Mouse (Mus musculus): ENCODE results near the gene Abcb11.

Abcb11 gene

DNA sequence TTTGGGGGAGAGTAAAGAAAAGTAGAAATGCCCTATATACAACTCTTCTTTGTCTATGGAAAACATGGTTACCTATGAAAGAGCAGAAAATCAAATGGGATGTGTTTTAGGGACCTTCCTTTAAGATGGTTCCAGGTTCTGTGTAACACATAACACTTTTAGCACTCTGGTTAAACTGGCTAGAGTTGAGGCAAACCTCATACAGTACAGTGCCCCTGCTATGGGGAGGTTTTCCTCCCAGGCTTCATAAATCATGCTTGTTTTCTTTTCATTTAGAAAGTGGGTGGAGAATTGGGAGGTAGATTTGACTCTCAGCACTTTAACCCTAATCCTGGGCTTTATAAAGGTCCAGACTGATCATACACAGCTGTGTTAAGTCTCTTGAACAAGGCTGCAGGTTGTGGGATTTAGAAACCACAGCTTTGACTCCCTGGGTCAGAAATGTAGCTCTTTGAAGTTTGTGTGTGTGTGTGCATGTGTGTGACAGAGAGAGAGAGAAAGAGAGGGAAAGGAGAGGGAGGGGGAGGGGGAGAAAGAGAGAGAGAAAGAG is 78.3 kb downstream of the Abcb11 start:
- no peak for DNase-seq (ENCODE audit: low spot score)

DNA sequence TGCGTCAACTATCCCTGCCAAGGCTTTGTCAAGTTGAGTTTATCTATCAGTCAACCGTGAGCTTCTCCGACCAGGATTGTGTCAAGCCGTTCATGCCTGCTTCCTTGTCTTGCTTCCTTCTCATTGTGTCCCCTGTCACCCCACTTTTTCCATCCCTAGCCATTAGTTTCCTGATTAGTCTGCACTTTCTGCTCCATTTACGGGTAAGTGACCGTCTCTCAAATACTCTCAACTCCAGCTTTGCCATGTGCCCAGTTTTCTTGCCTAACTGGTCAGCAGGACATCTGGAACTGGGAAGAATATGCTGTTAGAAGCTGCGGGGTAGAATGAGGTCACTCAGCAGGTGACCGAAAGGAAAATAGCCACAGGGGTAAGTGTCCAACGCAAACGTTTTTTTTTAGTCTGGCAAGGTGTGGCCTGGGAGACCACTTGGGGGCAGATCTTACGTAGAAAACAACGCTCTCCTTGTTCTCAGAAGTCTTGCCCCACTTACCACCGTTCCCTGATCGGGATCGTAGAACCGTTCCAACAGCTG is 94.1 kb downstream of the Abcb11 start:
- DNase-seq (ENCODE audit: low spot score) = no peak

DNA sequence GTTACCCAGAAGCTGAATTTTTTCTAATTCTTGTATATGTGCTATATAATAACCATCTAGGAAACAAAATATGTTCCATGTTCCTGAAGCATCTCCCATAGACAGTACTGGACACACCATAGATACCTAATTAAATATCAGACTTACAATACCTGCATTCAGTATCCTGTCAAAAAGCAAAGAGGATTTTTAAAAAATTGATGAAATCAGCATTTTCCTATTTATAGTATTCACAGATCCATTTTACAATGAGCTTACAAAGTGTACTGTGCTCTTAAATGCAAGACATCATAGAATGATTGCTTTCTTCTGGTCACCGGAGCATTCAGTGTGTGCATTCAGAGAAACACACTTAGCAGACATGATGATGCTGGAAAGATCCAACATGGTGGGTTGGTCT is 95.3 kb downstream of the Abcb11 start:
- DNase-seq (ENCODE audit: low spot score) = no peak

DNA sequence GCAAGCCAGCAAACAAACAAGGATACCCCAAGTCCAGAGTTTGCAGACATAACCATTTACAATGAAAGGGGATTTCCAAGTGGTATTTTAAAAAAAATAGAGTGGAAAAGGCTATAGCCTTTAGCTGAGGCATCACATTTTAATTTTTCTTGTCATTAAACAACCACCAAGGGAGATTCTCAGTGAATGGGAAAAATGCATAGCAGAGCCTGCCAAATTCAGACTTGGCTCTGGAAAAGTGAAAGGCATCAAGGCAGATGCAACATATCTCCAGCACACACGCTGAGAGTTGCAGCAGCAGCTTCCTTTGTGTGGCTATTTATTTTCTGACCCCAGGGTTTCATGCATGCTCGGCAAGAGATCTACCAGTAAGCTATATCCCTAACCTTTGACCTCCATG is 97.5 kb downstream of the Abcb11 start:
- DNase-seq (ENCODE audit: low spot score) = peak; percentile 12

DNA sequence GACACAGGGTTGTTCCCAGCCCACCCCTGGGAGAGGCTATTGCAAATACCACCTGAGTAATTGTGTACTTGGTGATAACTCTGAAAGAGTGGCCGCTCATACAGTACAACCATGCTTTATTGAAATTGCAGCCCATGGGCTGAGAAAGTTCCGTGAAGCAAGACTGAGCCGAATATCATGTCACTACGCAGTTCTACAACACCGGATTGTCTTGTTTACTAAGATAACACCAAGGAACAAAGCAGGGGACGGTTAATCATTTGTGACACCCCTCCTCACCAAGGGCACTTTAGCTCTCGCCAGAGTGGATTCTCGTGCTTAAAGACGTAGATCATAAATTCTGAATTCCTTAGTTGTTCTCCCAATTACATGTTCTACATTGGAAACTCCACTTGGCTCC is 103.1 kb downstream of the Abcb11 start:
- DNase-seq (ENCODE audit: low spot score) = no peak

DNA sequence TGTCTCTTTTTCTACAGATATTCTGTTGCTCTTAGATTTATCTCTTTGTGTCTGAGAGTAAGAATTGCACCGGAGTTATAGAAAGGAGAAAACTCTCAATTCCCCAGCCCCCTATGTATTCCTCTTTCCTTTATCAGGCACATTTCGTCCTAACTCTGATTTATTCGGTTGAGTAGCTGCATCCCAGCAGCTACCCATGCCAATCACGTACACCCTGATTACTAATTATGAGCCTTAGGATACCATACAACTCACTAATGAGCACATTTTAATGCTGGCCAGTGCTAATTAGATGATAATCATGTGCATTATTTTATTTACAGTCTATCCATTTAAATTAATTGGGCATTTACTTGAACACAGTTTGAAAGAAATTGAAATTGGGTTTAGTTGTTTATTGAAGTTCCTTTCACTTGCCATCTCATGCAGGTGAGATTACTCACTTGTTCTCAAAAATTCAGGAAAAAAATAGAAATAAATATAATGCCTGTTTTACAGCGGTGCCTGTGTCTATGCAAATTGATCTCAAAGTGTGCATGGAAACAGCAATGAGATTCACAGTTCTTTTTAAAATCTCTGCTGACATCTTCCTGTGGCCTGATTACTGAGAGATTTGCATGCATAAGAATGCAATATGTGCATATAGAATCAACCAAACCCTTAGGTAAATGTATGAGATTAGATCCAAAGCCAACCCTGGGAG is 107.3 kb downstream of the Abcb11 start:
- DNase-seq (ENCODE audit: low spot score) = no peak

DNA sequence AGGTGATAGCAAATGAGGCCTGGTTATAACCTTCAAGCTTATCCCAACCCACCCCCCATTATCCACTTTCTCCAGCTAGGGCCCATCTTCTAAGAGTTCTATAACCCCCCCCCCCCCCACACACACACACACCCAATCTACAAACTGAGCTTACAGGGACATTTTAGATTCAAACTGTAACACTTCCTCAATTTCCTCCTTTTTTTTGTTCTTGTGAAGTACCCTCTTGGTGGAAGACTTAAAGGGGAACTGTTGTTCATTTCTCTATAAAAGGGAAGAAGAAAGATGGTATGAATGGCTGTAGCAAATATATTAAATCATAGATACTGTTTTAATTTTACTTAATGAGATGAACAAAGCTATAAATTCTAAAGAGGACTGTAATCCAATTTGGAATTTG is 110.3 kb downstream of the Abcb11 start:
- DNase-seq (ENCODE audit: low spot score) = no peak

DNA sequence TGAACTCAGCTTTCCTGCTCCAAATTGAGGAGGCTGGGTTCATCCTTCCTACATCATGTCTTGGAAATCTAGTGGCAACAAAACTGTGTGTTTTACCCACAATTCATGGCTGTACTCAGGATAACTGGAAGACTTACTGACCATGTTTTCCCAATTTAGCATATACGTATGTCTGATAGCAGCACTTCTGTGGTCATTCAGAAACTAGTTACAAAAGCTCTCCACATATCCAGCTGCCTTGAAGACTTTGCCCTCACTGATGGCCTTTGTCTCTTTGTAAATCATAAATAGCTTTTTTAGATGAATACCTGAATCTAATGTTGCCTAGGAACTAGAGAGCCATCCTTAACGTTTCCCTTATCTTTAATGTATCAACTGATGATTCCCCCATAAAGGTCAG is 112.3 kb downstream of the Abcb11 start:
- no peak for DNase-seq (ENCODE audit: low spot score)

DNA sequence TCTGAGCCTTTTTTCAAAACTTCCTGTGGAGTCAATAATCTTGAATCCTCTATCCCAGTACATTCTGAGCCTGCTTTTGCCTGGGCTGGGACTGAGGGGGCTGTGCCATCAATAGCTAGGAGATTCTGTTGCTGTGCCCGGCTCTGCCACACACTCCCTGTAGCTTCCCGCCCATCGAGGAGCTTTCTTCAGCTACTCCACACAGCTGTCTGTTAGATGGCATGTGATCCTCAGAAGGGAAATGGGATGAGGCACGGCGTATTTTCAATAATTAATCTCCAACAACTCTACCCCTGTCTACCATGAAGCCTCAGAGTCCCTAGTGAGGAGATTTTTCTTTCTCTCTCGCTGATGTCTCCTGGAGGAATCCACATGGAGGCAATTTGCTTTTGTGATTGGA is 113.8 kb downstream of the Abcb11 start:
- no peak for DNase-seq (ENCODE audit: low spot score)

DNA sequence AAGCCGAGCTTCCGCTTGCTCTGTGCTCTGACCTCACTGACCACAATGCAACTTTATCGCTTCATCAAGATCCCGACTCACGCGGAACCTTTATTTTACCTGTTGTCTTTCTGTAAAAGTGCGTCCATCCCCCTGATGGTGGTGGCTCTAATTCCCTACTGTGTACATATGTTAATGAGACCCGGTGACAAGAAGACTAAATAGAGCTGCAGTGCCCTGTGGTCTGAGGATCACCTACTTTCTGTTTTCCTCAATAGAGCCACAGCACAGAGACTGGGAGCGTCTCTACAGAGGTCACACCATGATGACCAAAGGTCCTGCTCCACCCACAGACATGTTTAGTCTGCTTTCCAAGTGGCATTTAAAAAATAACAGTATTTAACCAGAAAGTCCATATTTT is 115.5 kb downstream of the Abcb11 start:
- no peak for DNase-seq (ENCODE audit: low spot score)

DNA sequence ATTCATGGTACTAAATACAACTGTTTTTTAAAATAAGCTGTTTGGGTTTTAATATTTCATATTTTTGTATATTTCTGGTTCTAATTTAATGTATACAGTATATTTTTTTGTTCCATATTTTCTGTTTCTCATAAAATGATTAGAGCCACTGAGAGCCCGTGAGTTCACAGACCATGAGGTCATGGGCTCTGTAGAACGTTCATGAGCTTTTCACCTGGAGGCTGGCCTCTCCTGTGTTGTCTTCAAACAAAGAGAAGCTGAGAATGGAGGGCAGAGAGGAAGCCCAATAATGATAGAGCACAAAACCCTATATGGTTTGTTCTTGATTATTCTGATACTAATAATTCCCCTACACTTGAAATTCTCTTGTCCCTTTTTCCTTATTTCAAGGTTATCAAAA is 117.7 kb downstream of the Abcb11 start:
- no peak for DNase-seq (ENCODE audit: low spot score)

DNA sequence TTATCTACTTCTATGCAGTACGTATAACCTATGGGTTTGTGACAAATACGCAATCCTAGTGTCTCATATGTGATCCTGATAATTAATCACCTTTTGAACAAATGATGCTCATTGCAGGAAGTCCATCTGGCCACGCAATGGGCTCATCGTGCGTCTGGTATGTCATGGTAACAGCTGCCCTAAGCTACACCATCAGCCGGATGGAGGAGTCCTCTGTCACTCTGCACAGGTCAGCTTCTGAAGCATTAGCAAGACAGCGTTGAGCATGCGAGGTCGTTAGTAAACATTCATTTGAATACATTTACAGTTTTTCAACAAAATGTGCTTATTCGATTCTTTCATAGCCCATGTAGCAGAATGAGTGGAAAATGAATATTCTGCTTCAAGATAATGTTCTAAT is 119.6 kb downstream of the Abcb11 start:
- DNase-seq (ENCODE audit: low spot score) = no peak

DNA sequence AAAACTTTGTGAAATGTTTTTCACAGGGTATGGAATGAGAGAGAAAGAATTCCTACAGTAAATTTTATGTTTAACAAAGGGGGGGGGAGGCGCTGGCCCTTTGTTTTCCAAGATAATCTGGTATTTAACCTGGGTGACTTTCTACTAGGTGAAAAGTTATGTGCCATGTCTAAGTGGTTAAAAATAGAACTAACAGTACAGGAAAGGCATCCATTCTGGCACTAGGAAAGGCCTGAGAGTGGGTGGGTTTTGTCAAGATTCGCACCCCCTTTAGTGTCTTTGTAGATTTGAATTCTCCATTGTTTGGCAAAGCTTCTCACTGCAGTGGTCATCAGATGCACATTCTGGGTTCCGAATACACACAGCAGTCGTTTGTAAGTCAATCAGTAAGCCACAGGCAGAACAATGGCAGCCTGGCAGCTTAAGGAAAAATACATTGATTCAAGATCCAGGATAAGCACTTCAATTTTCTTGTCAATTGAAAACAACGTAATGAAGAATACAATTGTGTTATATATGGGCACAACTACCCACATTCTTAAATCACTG is 120.5 kb downstream of the Abcb11 start:
- DNase-seq (ENCODE audit: low spot score) = no peak

DNA sequence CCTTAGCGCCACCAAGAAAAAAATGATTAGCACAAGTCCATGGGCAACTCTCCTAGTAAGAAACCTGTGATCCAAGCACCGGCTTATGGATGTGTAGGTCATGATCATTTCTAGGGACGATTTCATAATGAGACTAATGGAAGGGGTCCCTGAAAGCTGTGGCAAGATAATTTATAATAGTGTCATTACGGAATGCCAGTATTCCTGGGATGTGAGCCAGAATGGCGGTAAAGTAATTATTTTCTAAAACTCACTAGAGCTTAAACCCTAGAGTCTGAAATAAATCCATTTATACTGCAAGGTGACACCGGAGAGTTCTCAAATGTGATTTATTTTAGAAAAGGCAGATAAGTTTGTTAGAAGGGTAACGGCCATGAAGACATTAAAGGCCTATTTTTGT is 127.2 kb downstream of the Abcb11 start:
- DNase-seq (ENCODE audit: low spot score) = no peak

DNA sequence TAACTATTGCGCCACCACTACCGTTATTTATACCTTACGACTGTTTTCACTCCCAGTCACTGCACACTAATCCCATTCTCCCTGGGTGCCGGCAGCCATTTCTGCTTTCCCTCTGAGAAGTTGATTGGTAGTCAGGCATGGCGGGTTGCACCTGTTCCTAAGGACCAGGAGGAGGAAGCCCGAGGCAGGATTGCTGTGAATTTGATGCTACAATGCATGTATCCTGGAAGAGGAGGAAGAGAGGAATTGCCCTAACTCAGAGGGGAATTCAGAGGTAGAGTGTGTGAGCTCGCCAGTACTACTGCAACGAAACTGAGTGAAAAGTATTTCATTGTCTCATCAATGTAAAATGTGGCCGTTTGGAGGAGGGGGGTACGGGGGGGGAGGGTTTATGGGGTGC is 129.8 kb downstream of the Abcb11 start:
- DNase-seq (ENCODE audit: low spot score) = no peak

DNA sequence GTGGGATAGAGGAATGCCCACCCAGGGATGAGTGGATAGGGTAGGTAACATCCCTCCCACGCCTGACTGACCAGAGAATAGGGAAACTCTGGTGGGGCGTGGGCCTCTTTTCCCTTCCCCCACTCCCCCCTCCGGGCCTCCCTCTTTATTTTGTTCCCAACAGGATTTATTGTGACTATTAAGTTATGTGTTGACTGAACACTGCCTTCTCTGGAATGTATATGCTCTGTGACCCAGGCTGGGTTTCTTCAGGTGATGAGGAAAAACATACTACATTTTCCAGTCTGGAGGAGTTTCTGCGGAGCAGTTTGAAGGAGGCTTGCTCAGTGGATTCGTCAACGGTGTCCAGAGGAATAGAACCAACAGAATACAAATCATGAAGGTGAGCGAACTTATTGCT is 131.6 kb downstream of the Abcb11 start, which contains the start of gene G6pc2:
TSS of gene G6pc2 (plus strand) at position 301 of the 400 bp plus-strand sequence.
- no peak for DNase-seq (ENCODE audit: low spot score)

DNA sequence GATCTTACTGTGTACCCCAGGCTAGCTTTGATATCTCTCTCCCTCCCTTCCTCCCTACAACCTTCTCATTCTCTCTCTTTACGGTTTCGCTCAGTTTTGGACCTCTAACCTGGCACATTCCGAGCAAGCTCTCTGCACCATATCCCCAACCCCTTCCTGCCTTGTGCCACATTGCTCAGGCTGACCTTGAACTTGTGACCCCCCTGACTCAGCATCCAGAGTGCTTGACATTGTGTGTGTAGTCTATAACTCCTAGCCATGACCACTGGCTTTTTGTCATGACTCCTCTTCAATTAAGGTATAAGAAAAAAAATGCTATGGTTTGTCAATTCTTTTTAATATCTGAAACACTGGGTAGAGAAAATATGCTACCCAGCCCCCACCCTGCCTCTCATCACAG is 132.7 kb downstream of the Abcb11 start:
- DNase-seq (ENCODE audit: low spot score) = no peak

DNA sequence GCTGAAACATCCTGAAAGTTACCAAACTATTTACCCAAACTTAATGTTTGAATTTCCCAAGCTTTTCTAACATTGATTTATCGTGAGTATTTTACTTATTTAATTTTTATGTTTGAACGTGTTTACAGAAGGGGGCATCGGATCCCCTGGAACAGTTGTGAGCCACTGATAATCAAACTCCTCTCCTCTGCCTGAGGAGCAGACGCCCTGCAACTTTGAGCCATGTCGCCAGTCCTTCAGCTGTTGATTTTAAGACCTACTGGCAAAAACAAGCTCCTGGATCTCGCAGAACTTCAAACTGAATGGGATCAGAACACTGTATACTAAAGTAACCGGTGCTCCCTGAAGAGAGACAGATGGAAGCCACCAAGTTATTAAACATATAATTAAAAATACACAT is 135.9 kb downstream of the Abcb11 start:
- no peak for DNase-seq (ENCODE audit: low spot score)

DNA sequence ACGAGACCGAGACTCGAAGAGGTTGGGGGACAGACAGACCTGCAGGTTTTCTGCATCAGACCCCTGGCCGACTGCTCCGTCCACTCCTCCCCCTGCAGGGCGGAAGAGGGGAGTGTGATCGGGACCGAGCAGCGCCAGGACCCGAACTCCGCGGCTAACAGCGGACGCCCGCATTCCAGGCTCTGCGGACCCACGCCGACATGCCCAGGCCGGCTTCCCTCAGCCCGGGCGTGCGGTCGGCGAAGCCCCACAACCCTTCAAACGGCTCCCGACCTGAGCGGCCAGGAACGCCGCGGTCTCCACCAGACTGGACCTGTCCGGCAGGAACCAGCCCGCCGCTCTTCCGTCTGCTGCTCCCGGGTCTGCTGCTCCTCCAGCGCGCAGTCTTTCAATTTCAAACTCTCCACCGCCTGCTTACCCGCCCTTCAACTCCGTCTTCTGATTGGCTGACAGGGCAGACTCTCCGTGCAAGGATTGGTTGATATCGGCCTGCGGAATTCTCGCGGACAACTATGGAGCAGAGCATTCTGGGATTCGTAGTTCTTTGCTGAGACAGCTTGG is 136.5 kb downstream of the Abcb11 start, which contains the start of gene Spc25:
TSS of gene Spc25 (minus strand) at position 404 of the 561 bp plus-strand sequence.
- peak; percentile 97 for DNase-seq (ENCODE audit: low spot score)

DNA sequence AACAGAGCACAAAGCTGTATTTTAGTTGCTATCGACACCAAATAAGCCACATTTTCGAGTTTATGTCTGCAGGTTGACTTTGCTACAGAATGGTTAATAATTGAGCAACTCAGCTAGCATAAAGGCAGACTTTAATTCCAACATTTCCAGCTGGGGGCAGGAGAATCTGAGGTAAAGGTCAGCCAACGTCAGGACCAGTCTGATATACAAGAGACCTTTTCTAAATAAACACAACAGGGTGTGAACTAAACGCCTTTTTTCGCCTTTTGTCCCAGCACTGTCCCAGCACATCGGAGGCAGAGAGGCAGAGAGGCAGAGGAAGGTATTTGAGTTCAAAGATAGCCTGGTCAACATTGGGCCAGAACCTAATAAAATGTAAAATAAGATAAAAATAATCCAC is 137.2 kb downstream of the Abcb11 start:
- no peak for DNase-seq (ENCODE audit: low spot score)

DNA sequence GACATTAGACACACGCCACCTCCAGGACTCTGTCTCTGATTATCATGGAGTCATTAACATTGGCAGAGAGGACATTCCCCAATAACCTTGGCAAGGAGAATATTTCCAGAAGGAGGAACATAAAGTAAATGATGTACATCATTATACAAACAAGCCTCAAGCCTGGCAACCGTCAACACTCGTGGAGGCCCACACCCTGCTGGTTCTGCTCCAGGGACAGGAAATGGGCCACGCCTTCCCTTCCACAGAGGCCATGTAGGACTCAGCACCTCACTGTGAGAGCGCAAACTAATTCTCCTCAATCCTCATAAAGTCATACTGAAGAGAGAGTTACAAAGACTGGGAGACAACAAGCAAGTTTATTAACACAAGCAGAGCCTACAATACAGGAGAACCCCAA is 148.9 kb downstream of the Abcb11 start:
- DNase-seq (ENCODE audit: low spot score) = peak; percentile 4

DNA sequence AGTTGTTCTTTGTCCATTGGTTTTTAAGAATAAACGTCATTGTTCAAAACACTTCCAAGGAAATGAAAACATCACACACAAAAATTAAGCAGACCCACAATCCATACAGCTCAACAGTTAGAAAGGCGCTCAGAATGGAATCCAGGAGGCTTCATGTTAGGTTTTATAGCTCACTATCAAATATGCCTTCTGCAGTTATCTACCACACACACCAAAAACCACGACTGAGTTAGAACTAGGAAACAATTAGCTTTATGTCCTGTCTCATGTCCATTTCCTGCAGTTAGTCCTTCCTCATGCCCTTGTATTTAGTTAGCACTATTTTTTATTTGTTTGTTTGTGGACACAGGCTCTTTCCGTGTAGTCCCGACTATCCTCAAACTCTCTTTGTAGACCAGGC is 151.4 kb downstream of the Abcb11 start:
- no peak for DNase-seq (ENCODE audit: low spot score)

DNA sequence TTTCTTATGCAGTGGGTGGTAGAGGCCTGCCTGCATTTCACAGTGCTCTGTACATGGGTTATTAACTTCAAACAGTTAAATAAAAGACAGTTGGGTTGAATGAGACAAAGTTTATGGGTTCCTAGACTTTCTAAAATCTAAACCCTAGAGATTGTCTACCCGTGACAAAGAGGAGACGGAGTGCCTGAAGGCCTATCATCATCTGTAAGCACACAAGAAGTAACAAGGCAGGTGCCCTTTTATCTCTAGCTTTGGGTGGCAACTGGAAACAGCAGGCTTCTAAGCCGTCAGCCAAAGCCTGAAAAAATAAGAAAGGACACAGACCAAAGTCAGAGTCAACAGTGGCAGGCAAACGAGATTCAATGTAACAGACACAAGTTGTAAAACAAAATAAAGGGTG is 153.2 kb downstream of the Abcb11 start:
- DNase-seq (ENCODE audit: low spot score) = no peak
